Mouse (Mus musculus): ENCODE data around the gene Acsbg1.

The Acsbg1 gene

DNA sequence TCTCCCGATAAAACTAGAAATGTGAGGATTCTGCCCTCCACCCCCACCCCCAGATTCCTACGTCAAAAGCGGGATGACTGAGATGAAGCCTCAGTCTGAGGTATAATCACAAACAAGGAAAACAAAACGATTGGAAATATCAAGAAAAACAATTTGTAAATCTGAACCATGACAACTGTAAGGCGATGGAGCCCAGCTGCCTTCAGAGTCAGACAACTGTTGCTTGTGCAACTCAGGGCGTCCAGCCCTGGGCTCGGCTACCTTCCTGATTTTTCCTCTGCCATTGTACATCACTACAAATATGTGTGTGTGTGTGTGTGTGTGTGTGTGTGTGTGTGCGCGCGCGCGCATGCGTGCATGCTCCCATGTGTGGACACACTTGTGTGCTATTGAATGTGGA lies 12.2 kb upstream of the Acsbg1 start:
- ATAC-seq (ENCODE audit: insufficient number of reproducible peaks, low FRiP score, low TSS enrichment): no peak

DNA sequence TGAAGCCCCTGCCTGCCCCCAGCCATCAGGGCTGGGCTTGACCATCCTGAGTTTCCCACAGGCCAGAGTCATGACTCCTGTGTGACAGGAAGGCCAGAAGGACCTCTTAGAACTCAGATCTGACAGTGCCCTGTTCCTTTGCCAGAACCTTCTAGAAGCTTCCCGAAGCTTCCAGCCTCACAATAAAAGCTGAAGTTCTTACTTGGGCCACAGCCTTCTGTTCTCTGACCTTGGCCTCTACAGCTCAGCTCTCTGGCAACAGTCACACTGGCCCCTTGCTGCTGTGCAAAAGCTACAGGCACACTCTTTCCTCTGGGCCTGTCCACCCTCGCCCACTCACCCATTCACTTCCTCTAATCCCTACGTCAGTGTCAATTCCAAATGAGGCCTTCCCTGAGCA lies 10.3 kb upstream of the Acsbg1 start:
- ATAC-seq (ENCODE audit: insufficient number of reproducible peaks, low FRiP score, low TSS enrichment): no peak

DNA sequence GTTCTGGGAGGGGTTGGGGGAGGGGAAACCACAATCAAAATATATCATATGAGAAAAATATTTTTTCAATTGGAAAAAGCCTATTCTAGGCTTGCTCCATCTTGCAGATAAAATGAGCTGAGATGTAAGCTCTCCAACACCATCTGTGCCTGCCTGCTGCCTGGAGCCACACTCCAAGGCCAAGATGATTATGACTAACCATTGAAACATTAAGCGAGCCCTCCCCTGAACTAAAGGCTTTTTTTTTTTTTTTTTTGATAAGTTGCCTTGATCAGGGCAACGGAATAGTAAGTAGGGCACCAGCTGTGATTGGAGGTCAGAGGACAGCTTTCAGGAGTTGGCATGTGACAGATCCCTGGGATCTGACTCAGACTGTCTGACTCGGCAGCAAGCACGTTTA lies 6.8 kb upstream of the Acsbg1 start:
- peak; percentile 86; the same call in 1 of the 2 replicates for ATAC-seq (ENCODE audit: insufficient number of reproducible peaks, low FRiP score, low TSS enrichment)

DNA sequence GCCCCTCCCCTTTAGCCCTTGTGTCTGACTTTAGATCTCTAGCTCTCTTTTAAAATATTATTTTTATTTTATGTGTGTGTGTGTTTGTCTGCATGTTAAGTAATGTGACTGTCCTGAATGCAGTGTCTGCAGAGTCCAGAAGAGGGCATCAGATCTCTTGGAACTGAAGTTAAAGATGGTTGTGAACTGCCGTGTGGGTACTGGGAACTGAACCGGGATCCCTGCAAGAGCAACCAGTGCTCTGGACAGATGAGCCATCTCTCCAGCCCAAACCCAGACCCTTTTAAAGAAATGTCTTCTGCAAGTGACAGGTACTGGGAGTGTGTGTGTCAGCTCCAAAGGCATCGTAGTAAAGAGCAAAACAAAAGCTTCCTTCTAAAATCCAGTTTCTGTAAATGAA lies 4.4 kb upstream of the Acsbg1 start:
- no peak for ATAC-seq (ENCODE audit: insufficient number of reproducible peaks, low FRiP score, low TSS enrichment)

DNA sequence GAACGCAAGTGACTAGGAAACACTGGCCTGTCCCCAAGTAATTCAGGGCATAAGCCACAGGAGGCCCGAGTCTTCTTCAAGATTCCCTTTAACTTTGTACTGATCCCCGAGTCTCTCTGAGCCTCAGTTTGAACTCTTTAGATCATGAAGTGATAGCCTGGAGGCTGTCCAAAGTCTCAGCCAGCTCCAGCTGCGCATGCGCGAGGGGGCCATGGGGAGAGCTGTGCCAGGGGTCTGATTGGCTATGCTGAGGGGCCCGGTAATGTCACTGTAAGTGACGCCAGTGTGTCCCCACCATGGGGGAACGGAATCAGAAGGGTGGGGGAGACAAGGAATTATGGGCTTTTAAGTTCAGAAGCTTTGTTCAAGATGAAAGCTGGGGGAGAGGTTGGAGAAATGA lies 2.7 kb upstream of the Acsbg1 start:
- ATAC-seq (ENCODE audit: insufficient number of reproducible peaks, low FRiP score, low TSS enrichment): no peak

DNA sequence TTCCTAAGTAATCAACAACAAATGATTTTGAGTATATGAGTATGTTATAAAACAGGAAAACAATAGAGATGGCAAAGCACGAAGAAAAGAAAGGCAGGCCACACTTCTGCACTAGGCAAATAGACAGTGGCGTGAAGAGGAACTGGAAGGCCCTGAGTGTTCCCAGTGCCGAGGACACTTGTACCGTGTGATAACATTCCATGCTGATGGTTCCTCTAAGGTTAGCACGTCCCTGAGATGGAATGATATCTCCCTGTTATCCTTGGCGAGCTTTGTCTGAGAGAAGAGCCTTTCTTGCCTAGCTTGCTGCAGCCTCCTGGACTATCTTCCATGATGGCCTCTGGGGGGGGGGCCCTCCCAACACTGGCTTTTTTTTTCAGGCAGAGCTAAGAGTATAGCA lies 2.9 kb downstream of the Acsbg1 start:
- ATAC-seq (ENCODE audit: insufficient number of reproducible peaks, low FRiP score, low TSS enrichment): no peak

DNA sequence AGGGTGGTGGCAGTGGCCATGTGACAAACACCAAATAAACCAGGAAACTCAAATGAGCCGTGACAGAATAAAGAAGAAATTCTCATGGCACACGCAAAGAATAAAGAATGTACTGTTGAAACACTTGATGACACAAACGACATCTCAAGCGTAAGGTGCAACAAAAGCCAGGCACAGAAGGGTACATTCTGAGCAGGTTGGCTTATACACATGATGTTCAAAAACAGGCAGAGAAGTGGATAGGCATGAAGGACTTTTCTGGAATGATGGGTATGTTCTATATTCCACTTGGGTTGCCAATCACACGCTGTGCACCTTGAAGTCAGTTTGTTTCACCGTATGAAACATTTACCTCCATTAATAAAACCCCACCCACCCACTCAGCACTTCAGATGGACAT lies 5.3 kb downstream of the Acsbg1 start:
- ATAC-seq (ENCODE audit: insufficient number of reproducible peaks, low FRiP score, low TSS enrichment): no peak

DNA sequence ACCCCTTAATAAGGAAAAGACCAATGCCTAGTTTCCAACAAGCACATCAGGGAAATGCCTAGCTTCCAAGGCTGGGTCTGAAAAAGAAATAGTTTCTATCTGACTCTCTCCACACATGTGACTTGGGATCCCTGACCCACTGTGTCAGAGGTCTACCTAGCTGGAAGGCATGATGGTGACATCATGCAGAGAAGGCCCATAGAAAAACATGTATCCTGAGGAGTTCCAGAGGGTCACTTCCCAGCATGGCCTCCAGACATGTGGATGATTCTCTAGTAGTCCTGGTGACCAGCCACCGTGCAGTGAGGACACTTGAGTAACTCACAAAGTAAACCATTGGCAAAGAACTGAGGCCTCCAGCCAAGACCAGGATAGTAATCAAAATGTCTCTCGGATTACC lies 5.8 kb downstream of the Acsbg1 start:
- ATAC-seq (ENCODE audit: insufficient number of reproducible peaks, low FRiP score, low TSS enrichment): no peak

DNA sequence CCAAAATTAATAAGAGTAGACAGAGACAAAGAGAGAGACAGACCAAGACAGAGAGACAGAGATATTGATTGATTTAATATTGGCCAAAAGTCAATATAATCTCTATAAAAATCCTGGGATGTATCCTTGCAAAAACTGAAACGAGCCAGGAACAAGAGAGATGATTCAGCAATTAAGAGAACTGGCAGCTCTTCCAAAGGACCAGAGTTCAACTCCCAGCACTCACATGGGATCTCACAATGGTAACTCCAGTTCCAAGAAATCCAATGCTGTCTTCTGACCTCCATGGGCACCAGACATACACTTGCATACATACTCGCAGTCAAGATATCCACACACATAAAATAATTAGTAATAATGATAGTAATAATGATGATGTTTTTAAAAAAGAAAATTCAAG lies 8.9 kb downstream of the Acsbg1 start:
- ATAC-seq (ENCODE audit: insufficient number of reproducible peaks, low FRiP score, low TSS enrichment): no peak

DNA sequence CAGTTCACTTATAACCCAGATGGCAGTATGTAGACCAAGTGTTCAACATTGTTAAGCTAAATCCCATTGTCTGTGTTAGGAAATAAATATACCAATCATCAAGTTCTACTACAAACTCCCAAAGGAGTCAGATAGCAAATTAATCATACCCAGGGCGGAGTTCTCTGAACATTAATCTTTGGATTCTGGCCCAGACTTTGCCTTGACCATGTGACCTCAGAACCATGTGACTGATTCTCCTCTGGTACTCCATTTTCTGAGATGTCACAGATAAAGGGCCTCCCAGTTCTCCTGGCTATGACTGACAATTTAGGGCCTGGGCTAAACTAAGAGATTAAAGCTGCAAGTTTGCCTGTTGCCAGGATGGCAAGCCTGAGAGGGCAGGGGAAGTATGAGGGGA lies 12.3 kb downstream of the Acsbg1 start:
- no peak for ATAC-seq (ENCODE audit: insufficient number of reproducible peaks, low FRiP score, low TSS enrichment)

DNA sequence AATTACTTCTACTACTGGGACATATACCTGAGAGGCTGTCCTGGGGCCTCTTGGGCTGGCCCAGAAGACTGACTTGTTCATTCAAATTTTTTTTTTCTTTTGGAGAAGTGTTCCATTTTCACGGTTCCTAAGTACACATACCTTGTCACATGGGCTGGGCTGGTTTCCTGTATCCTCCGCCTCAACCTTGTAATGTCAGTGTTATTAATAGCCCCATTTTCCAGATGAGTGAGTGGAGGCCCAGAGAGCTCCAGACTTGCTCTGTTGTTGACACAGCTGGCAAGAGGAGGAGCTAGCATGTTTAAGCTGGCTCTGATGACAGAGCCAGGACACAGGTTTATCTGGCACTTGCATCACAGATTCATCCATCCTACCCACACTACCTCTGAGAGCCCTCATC lies 14.2 kb downstream of the Acsbg1 start:
- no peak for ATAC-seq (ENCODE audit: insufficient number of reproducible peaks, low FRiP score, low TSS enrichment)

DNA sequence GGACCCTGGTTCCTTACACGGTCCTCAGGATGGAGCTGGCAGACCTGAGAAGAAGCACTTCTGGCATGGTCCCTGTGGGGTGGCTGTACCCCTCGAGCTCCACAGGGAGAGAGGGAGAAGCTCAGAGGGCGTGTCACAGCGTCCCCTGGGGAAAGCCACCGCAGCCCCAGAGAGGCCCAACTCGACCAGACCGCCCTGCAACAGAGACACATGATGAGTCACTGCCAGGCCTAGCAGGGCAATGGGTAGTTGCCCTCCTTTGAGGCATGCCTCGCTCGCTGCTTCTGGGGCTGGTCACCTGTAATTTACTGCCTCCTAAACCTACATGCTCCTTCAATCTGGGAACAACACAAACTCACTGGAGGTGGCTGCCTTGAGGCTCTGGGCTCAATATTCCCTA lies 15.4 kb downstream of the Acsbg1 start:
- ATAC-seq (ENCODE audit: insufficient number of reproducible peaks, low FRiP score, low TSS enrichment): no peak

DNA sequence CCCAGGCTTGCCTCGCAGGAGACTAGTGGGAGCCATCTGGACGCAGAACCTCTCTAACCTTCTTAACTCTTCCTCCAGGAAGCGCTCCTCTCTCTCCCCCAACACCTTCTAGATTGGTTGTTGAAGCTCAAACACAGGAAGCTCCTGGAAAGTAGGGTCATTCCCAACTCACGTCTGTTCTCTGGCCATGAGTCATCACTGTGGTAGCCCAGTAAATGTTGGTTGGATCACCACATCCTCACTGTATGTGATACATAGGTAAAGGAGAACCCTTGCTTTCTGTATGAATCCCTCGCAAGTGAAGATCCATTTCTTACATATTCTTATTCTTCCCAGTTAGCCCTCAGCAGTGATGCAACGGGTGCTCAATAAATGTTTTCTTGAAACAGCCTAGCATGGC lies 16.1 kb downstream of the Acsbg1 start:
- no peak for ATAC-seq (ENCODE audit: insufficient number of reproducible peaks, low FRiP score, low TSS enrichment)

DNA sequence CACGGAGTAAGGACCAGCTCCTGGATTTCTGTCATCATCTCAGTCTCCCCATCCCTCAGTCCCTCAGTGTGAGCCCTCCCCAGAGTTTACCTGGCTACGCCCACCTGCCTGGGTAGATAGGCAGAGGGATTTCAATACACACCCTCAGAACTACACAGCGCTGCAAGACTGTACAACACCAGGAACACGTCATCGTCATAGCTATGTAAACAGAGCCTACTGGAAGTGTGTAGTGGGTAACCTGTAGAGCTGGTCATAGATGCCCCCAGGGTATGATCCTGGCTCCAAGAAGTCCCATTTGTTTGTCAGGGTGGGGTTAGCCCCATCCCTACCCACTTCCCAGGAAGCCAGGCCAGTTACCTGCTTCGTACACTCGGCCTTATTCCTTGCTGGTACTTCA lies 18.5 kb downstream of the Acsbg1 start:
- ATAC-seq (ENCODE audit: insufficient number of reproducible peaks, low FRiP score, low TSS enrichment): no peak

DNA sequence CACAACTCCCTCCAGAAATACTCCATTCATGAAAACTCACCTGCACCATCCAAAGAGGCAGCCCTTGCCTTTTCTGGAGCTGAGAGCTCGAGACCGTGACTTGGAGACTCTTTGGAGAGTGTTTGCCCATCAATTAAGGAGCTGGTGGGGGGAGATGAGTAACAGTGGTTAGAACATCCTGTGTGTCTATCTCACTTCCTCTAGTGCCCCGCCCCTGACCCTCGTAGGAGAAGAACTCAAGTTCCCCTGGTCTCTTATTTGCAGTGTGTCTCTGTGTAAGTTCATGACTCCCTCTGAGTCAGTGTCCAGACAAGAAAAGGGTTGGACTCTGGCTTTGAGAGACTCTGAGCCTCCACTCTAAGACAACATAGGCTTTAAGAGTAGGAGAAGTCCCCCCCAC lies 19.1 kb downstream of the Acsbg1 start:
- no peak for ATAC-seq (ENCODE audit: insufficient number of reproducible peaks, low FRiP score, low TSS enrichment)

DNA sequence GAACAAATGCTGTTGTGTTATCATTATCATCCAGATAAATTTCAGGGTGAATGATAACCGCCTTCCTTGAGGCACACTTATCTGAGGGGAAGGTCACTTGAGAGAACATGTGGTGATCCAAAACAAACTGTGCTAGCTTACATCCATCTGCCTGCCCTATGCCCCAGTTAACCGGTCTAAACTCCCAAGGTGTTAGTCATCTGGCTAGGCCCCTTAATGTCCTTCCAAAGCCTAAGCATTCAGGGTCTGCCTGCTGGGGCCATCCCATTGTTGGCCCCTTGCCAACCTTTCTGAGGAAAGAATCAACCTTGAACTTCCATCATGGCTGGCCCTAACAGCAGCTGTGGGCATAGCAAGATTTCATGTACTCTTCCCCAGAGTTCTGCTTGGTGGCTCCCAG lies 19.5 kb downstream of the Acsbg1 start:
- ATAC-seq (ENCODE audit: insufficient number of reproducible peaks, low FRiP score, low TSS enrichment): no peak

DNA sequence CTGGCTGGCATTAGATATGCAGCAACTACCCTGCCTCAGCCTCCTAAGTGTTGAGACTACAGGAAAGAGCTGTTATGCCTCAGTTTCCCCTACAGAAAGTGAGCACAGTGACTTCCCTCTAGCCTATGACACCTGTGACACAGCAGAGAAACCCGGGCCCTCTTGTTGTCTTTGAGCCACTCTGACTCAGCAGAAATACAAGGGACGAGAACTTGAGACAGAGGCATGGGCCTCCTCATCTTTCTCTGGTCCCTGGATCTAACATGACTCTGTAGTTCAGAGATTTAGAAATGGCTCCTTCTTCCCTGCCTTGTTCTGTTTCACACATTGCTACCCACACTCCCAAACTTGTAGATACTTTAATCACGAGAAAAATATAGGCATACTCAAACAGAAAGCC lies 20.1 kb downstream of the Acsbg1 start:
- no peak for ATAC-seq (ENCODE audit: insufficient number of reproducible peaks, low FRiP score, low TSS enrichment)

DNA sequence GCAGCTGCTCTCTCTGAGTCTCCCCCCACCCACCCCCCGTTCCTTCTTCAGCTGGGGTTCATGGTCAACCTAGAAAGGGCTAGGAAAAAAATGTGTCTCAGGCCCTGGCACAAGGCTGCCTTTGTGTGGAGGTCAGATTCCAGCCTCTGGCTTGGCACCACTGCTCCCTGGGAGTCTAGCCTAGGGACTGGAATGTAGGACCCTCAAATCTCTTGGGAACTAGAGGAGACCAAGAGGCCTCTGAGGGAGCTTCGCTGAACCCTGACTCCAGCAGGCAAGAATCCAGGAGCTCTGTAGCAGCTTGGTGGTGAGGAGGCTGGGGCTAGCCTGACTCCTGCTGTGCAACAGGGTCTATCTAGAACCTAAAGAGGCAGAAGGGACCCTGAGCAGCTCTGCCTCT lies 22.5 kb downstream of the Acsbg1 start:
- ATAC-seq (ENCODE audit: insufficient number of reproducible peaks, low FRiP score, low TSS enrichment): no peak

DNA sequence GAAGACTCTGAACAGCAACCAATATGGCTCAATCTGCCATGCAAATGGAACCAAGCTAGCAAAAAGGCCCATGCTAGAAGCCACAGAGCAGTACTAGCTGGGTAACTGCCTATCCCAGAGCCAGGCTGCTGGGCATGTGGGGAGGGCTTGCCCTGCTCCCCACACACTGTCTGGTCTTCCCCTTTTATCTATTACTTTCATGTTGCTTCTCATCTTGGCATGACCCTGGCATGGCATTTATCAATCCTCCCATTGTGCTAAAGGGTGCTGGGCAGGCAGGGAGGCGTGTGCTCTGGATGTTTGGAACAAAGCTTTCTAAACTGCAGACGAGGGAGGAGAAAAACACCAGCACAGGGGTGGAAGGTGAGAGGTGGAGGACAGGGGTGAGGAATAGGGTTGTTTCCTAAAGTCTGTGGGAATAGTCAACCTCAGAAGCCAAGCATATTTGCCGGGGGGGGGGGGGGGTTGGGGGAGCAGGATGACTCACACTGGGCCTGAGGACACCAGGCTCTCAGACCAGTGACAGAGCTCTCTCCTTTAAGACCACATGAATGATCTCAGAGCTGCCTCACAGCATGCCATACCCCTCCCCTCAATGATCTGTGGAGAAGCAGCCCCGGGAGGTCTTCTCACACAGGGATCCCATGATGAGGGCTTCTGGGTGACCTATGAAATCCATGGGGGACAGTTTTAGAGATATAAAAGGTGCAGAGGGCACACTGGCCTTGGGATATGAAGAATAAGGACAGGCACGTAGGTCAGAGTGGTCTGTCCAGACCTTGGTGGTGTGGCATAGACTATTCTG lies 24.0 kb downstream of the Acsbg1 start:
- no peak for ATAC-seq (ENCODE audit: insufficient number of reproducible peaks, low FRiP score, low TSS enrichment)

DNA sequence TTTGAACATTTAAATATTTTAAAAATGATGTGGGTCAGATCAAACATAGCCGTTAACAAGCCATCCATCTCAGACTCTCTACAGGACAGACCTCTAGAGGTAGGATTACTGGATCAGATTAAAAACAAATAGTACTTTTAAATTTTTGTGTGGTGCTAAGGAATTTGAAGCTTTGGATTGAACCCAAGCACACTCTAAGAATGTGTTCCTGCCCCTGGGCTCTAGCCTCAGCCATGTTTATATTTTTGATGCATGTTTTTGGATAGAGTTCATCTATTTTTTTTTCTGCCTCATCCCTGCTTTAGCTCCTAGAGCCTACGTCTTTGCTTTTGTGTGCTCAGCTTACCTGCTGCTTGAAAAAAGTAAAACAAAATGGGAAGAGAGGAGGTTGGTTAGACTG lies 28.3 kb downstream of the Acsbg1 start:
- ATAC-seq (ENCODE audit: insufficient number of reproducible peaks, low FRiP score, low TSS enrichment): no peak

DNA sequence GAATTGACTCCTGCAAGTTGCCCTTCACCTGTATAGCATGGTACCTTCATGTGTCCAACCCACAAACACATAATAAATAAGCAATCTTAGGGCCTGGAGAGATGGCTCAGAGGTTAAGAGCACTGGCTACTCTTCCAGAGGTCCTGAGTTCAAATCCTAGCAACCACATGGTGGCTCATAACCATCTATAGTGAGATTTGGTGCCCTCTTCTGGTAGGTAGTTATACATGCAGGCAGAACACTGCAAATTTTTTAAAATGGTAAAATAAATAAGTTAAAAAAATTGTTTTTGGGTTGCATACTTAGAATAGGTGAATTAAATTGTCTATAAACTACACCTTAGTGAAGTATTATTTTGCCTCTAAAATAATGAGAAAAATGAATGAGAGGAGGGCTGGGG lies 30.8 kb downstream of the Acsbg1 start:
- ATAC-seq (ENCODE audit: insufficient number of reproducible peaks, low FRiP score, low TSS enrichment): no peak

DNA sequence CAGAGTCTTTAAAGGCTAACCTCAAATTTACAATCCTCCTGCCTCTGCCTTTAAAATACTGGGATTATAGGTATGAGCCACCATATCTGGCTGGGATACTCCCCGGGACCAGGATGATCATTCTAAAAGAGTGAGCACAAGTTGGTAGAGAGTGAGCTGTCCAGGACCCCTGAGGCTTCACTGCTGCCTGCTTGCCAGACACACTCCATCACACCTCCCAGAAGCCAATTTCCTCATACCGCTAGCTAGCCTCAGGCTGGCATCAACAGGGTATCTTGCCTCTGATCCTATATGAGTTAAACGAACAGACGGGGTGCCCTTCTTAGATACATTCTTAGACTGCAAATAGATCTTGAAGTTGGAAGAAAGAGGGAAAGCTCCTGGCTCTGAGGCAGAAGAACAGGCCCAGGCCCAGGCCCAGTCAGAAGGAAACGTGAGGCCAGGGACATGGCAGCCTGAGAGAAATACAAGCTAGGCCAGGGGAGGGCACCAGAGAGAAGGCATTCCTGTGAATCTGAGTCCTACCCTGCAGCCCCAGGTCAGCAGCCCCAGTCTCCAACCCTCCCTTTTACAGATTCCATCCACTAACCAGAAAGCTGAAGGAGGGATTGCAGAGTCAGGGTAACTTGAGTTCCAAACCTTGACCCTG lies 31.9 kb downstream of the Acsbg1 start:
- ATAC-seq (ENCODE audit: insufficient number of reproducible peaks, low FRiP score, low TSS enrichment): no peak
